Mouse (Mus musculus): ENCODE measurements around the gene Vmp1.

The Vmp1 gene

GRCm38 (mm10) chr11:86570261-86570746 lies 113.3 kb downstream of the Vmp1 start:
- no peak for ATAC-seq (ENCODE audit: low TSS enrichment)

GRCm38 (mm10) chr11:86568425-86568824 lies 115.2 kb downstream of the Vmp1 start:
- peak; percentile 83 for ATAC-seq (ENCODE audit: low TSS enrichment)

- ATAC-seq (ENCODE audit: low TSS enrichment), result no peak
Measured at GRCm38 (mm10) chr11:86558258-86558657, 125.4 kb downstream of the Vmp1 start.

GRCm38 (mm10) chr11:86553525-86553924 lies 130.1 kb downstream of the Vmp1 start:
- ATAC-seq (ENCODE audit: low TSS enrichment), result no peak

- ATAC-seq (ENCODE audit: low TSS enrichment), result no peak
Measured at GRCm38 (mm10) chr11:86547412-86547811, 136.2 kb downstream of the Vmp1 start.

GRCm38 (mm10) chr11:86545556-86545955 lies 138.1 kb downstream of the Vmp1 start:
- ATAC-seq (ENCODE audit: low TSS enrichment), result no peak

GRCm38 (mm10) chr11:86544639-86545299 lies 138.9 kb downstream of the Vmp1 start, which contains the start of the genes Rps6kb1 and Tubd1:
Rps6kb1 (minus strand) TSS chr11:86544805.
Tubd1 (plus strand) TSS chr11:86544991.
- ATAC-seq (ENCODE audit: low TSS enrichment), result peak; percentile 96

- ATAC-seq (ENCODE audit: low TSS enrichment), result peak; percentile 31
Measured at GRCm38 (mm10) chr11:86543960-86544638, 139.5 kb downstream of the Vmp1 start.

- no peak for ATAC-seq (ENCODE audit: low TSS enrichment)
Measured at GRCm38 (mm10) chr11:86542851-86543250, 140.8 kb downstream of the Vmp1 start.

- no peak for ATAC-seq (ENCODE audit: low TSS enrichment)
Measured at GRCm38 (mm10) chr11:86540476-86540845, 143.2 kb downstream of the Vmp1 start.

- ATAC-seq (ENCODE audit: low TSS enrichment), result no peak
Measured at GRCm38 (mm10) chr11:86539716-86540475, 143.7 kb downstream of the Vmp1 start.

GRCm38 (mm10) chr11:86538786-86539185 lies 144.8 kb downstream of the Vmp1 start:
- ATAC-seq (ENCODE audit: low TSS enrichment), result no peak

- no peak for ATAC-seq (ENCODE audit: low TSS enrichment)
Measured at GRCm38 (mm10) chr11:86534201-86534910, 149.3 kb downstream of the Vmp1 start.

Data from frontal cortex, adult (tissue).